ENCODE assay signal across 9 mouse cellular contexts in the genomic region with DNA sequence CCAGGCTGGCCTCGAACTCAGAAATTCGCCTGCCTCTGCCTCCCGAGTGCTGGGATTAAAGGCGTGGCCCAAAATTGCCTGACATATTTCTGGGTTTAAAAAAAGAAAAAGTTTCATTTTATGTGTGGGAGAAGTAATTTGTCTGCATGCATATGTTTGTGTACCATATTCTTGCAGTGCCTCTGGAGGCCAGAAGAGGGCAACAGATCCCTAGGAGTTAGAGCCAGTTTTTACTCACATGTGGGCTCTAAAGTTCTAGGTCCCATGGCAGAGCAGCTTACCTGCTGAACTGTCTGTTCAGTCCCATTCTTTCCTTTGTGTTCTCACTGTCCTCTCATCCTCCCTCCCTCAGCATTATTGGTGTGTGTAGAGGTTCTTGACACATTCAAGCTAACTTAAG. TPM values are rescaled to one million over a fixed set of nuclear protein-coding genes. Genes with fewer than 3 reads are reported as not detected.
A peak's percentile ranks its signal among the peaks of the same experiment; 100 is the strongest.
DNase-seq lines count a peak whose midpoint lies in the region; ATAC-seq and TF ChIP-seq lines count a peak whose summit lies in the region.
"Had no signal": no experiment of that assay in that cellular context is flagged by ENCODE, and none has a peak within 500 bp of the region (broad histone marks: within the 10 kb centered on the region; RNA-seq: fewer than 3 reads in every experiment).

No protein-coding gene starts in this region.

- ATAC-seq in forebrain, postnatal 0 days = no peak; the same call in 1 of the 2 replicates
- ATAC-seq in forebrain, embryonic 13.5 days = no peak
- no peak for ATAC-seq in midbrain, embryonic 15.5 days (replicated peaks)
- ATAC-seq in liver, embryonic 14.5 days (ENCODE audit: insufficient read depth) = no peak

- WGBS in forebrain, postnatal 0 days = 95% methylated on average over 4 of the region's 4 CpGs
- 94% methylated on average over 4 of the region's 4 CpGs for WGBS in forebrain, embryonic 13.5 days
- 98% methylated on average over 4 of the region's 4 CpGs for WGBS in midbrain, embryonic 10.5 days
- 92% methylated on average over 4 of the region's 4 CpGs for WGBS in midbrain, embryonic 15.5 days
- WGBS in liver, embryonic 14.5 days (ENCODE audit: insufficient replicate concordance) = 66% methylated on average over 4 of the region's 4 CpGs

- H3K9me3 ChIP-seq in forebrain, postnatal 0 days (ENCODE audit: low read length) = no peaks in the 10 kb centered on the region
- no peaks in the 10 kb centered on the region for H3K9me3 ChIP-seq in forebrain, embryonic 13.5 days (replicated peaks)
- H3K9me3 ChIP-seq in midbrain, embryonic 10.5 days (replicated peaks) = no peaks in the 10 kb centered on the region
- H3K9me3 ChIP-seq in midbrain, embryonic 15.5 days = no peaks in the 10 kb centered on the region
- H3K9me3 ChIP-seq in liver, embryonic 14.5 days (ENCODE audit: control insufficient read depth, low read length) = no peaks in the 10 kb centered on the region
- H3K9me3 ChIP-seq: neural tube, embryonic 13.5 days had no signal

- no peaks in the 10 kb centered on the region for H3K27me3 ChIP-seq in forebrain, postnatal 0 days (ENCODE audit: insufficient read depth, low read length)
- H3K27me3 ChIP-seq in forebrain, embryonic 13.5 days = no peaks in the 10 kb centered on the region
- no peaks in the 10 kb centered on the region for H3K27me3 ChIP-seq in midbrain, embryonic 10.5 days (ENCODE audit: low read depth, poor library complexity, severe bottlenecking)
- H3K27me3 ChIP-seq in midbrain, embryonic 15.5 days (replicated peaks) = no peaks in the 10 kb centered on the region
- H3K27me3 ChIP-seq in liver, embryonic 14.5 days (ENCODE audit: control insufficient read depth, insufficient read depth, low read length) = no peaks in the 10 kb centered on the region
- H3K27me3 ChIP-seq: neural tube, embryonic 13.5 days had no signal

- TF ChIP-seq CTCF in forebrain, postnatal 0 days (IDR thresholded peaks at IDR 0.05; ENCODE audit: low read depth) = peak; percentile 79
- peak; percentile 71 for TF ChIP-seq CTCF in liver, embryonic 14.5 days (IDR thresholded peaks at IDR 0.05; ENCODE audit: low read depth)

- peaks cover 71% of the 10 kb centered on the region for H3K36me3 ChIP-seq in forebrain, postnatal 0 days (ENCODE audit: insufficient read depth)
- peaks cover 84% of the 10 kb centered on the region for H3K36me3 ChIP-seq in forebrain, embryonic 13.5 days (ENCODE audit: poor library complexity, severe bottlenecking)
- peaks cover 98% of the 10 kb centered on the region for H3K36me3 ChIP-seq in midbrain, embryonic 10.5 days
- H3K36me3 ChIP-seq in midbrain, embryonic 15.5 days (replicated peaks) = peaks cover 48% of the 10 kb centered on the region
- H3K36me3 ChIP-seq in liver, embryonic 14.5 days (replicated peaks; ENCODE audit: control insufficient read depth, insufficient read depth, low read depth) = peaks cover 64% of the 10 kb centered on the region

- no peak overlapping the region for H3K4me2 ChIP-seq in forebrain, postnatal 0 days (ENCODE audit: low read depth)
- H3K4me2 ChIP-seq in forebrain, embryonic 13.5 days = no peak overlapping the region
- no peak overlapping the region for H3K4me2 ChIP-seq in midbrain, embryonic 15.5 days
- no peak overlapping the region for H3K4me2 ChIP-seq in liver, embryonic 14.5 days (ENCODE audit: low read depth)
- H3K4me2 ChIP-seq: neural tube, embryonic 13.5 days had no signal

- no peak overlapping the region for H3K9ac ChIP-seq in forebrain, postnatal 0 days
- no peak overlapping the region for H3K9ac ChIP-seq in forebrain, embryonic 13.5 days
- H3K9ac ChIP-seq in midbrain, embryonic 15.5 days = no peak overlapping the region
- no peak overlapping the region for H3K9ac ChIP-seq in liver, embryonic 14.5 days (replicated peaks)
- H3K9ac ChIP-seq: neural tube, embryonic 13.5 days had no signal

- H3K27ac ChIP-seq in forebrain, postnatal 0 days (ENCODE audit: low read depth, low read length) = no peak overlapping the region
- H3K27ac ChIP-seq in forebrain, embryonic 13.5 days = no peak overlapping the region
- no peak overlapping the region for H3K27ac ChIP-seq in midbrain, embryonic 10.5 days (replicated peaks)
- no peak overlapping the region for H3K27ac ChIP-seq in midbrain, embryonic 15.5 days
- no peak overlapping the region for H3K27ac ChIP-seq in liver, embryonic 14.5 days
- H3K27ac ChIP-seq: neural tube, embryonic 13.5 days had no signal

- peak; percentile 67 for DNase-seq in forebrain, postnatal 0 days
- peak; percentile 33 for DNase-seq in midbrain, embryonic 10.5 days (ENCODE audit: low spot score)
- DNase-seq in ZHBTc4 (ENCODE audit: low read depth, low spot score) = peak; percentile 72
- DNase-seq in liver, embryonic 14.5 days (ENCODE audit: low read depth in 3 of 3, low spot score in 3 of 3) = no peak
- peak; percentile 45 to 67 for DNase-seq in spleen, postnatal 4 days (ENCODE audit: low spot score in 2 of 2)
- no peak for DNase-seq in gastrocnemius, postnatal 10 days

- H3K4me1 ChIP-seq in forebrain, postnatal 0 days (ENCODE audit: insufficient read depth) = no peaks in the 10 kb centered on the region
- no peaks in the 10 kb centered on the region for H3K4me1 ChIP-seq in forebrain, embryonic 13.5 days
- H3K4me1 ChIP-seq in midbrain, embryonic 10.5 days = no peaks in the 10 kb centered on the region
- no peaks in the 10 kb centered on the region for H3K4me1 ChIP-seq in midbrain, embryonic 15.5 days
- H3K4me1 ChIP-seq in liver, embryonic 14.5 days (replicated peaks; ENCODE audit: control insufficient read depth in 2 of 2, insufficient read depth in 2 of 2, low read length in 1 of 2) = no peaks in the 10 kb centered on the region
- H3K4me1 ChIP-seq: neural tube, embryonic 13.5 days had no signal

- TF ChIP-seq EP300 in liver, embryonic 14.5 days (IDR thresholded peaks at IDR 0.05; ENCODE audit: low read depth) = no peak

- H3K4me3 ChIP-seq in forebrain, postnatal 0 days (ENCODE audit: low read depth, low read length) = no peak overlapping the region
- no peak overlapping the region for H3K4me3 ChIP-seq in forebrain, embryonic 13.5 days
- no peak overlapping the region for H3K4me3 ChIP-seq in midbrain, embryonic 10.5 days
- no peak overlapping the region for H3K4me3 ChIP-seq in midbrain, embryonic 15.5 days
- H3K4me3 ChIP-seq in liver, embryonic 14.5 days (ENCODE audit: insufficient read depth in 1 of 2, low read depth in 2 of 2, low read length in 2 of 2) = no peak overlapping the region
- H3K4me3 ChIP-seq: neural tube, embryonic 13.5 days had no signal

RNA-seq across cellular contexts. Expression of a gene that starts 24.0 kb away (rescaled TPM):
- 101 and 120 TPM in 2 replicates for total RNA-seq in forebrain, postnatal 0 days (2014; rRNA removed)
- polyA plus RNA-seq in forebrain, postnatal 0 days (2015; fragmentation: Nextera tagmentation; extraction: Ambion mirVana) = 70.2 and 88.4 TPM in 2 replicates
- 121 and 128 TPM in 2 replicates for polyA plus RNA-seq in forebrain, embryonic 13.5 days (2015; fragmentation: Nextera tagmentation; extraction: Ambion mirVana)
- polyA plus RNA-seq in midbrain, embryonic 10.5 days (2016; fragmentation: Nextera tagmentation; extraction: Ambion mirVana) = 130 and 131 TPM in 2 replicates
- polyA plus RNA-seq in midbrain, embryonic 15.5 days (2015; fragmentation: Nextera tagmentation; extraction: Ambion mirVana) = 117 and 123 TPM in 2 replicates
- 15.6 and 21.4 TPM in 2 replicates for polyA plus RNA-seq in liver, embryonic 14.5 days (2012; rRNA removed)
- polyA plus RNA-seq in liver, embryonic 14.5 days (2014; fragmentation: Nextera tagmentation; extraction: Ambion mirVana) = 26.5 and 27.9 TPM in 2 replicates
- 10 to 100 TPM; 18.5 to 30.0 TPM for total RNA-seq in gastrocnemius, postnatal 10 days (2021)

RNA-seq across cellular contexts. Expression of a gene that starts 32.7 kb away (rescaled TPM):
- 18.3 and 20.1 TPM in 2 replicates for total RNA-seq in forebrain, postnatal 0 days (2014; rRNA removed)
- polyA plus RNA-seq in forebrain, postnatal 0 days (2015; fragmentation: Nextera tagmentation; extraction: Ambion mirVana) = 22.7 and 28.9 TPM in 2 replicates
- 17.5 and 21.7 TPM in 2 replicates for polyA plus RNA-seq in forebrain, embryonic 13.5 days (2015; fragmentation: Nextera tagmentation; extraction: Ambion mirVana)
- polyA plus RNA-seq in midbrain, embryonic 10.5 days (2016; fragmentation: Nextera tagmentation; extraction: Ambion mirVana) = 27.6 and 28.7 TPM in 2 replicates
- 31.7 and 33.8 TPM in 2 replicates for polyA plus RNA-seq in midbrain, embryonic 15.5 days (2015; fragmentation: Nextera tagmentation; extraction: Ambion mirVana)
- polyA plus RNA-seq in liver, embryonic 14.5 days (2012; rRNA removed) = 5.9 and 6.6 TPM in 2 replicates
- 8.3 and 10.1 TPM in 2 replicates for polyA plus RNA-seq in liver, embryonic 14.5 days (2014; fragmentation: Nextera tagmentation; extraction: Ambion mirVana)
- 10 to 100 TPM; 45.8 to 59.0 TPM for total RNA-seq in gastrocnemius, postnatal 10 days (2021)

Comparison
In these comparisons a context has a peak if more than half of its experiments do, and no peak if none do; other contexts are left out.
1. DNase-seq: peak in forebrain, postnatal 0 days (single experiment), midbrain, embryonic 10.5 days (single experiment), ZHBTc4 (single experiment) and spleen, postnatal 4 days (2 of 2); none in liver, embryonic 14.5 days (0 of 3) and gastrocnemius, postnatal 10 days (single experiment).